ENCODE assay signal across 16 mouse cellular contexts in the genomic region with DNA sequence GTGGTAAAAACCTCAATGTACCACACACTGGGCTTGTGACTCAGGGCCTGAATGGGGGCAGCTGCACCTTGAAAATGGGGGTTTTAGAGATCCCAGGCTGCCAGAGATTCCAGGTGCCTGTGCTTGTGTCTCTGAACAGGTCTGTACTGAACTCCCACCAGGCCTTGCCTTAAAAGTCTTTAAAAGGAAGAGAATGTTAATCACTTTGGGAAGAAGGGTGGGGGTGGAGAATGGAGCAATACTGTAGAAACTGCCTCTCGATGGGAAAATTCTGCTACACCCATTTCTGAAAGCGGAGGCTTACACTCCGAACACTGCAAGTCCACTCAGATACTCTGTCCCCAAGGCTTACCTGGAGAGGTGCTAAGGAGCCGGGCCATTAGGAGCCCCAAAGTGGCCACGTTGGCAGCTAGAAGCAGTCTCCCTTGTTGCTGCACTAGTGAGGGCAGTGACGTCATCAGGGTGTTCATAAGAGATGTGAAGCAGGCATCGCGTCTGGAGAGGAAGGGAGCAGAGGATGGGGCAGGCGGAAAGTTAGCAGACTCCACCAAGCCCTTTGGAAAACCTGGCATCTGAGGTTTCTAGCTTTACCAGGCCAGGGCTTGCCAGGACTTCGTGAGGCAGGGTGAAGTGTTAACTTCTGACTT. TPM values are rescaled to one million over a fixed set of nuclear protein-coding genes. Genes with fewer than 3 reads are reported as not detected.
"Had no signal": no experiment of that assay in that cellular context is flagged by ENCODE, and none has a peak within 500 bp of the region (broad histone marks: within the 10 kb centered on the region; RNA-seq: fewer than 3 reads in every experiment).

No protein-coding gene starts in this region.

- H3K27me3 ChIP-seq: intestine, embryonic 15.5 days; limb, embryonic 13.5 days; liver, embryonic 15.5 days; stomach, embryonic 15.5 days had no signal

- H3K9me3 ChIP-seq: intestine, embryonic 15.5 days; kidney, embryonic 15.5 days; limb, embryonic 13.5 days; liver, embryonic 15.5 days; midbrain, embryonic 13.5 days; stomach, embryonic 15.5 days had no signal

- H3K9ac ChIP-seq: intestine, embryonic 15.5 days; kidney, embryonic 15.5 days; limb, embryonic 13.5 days; liver, embryonic 15.5 days; midbrain, embryonic 13.5 days; stomach, embryonic 15.5 days had no signal

- H3K4me2 ChIP-seq: intestine, embryonic 15.5 days; kidney, embryonic 15.5 days; limb, embryonic 13.5 days; liver, embryonic 15.5 days; midbrain, embryonic 13.5 days; stomach, embryonic 15.5 days had no signal

- H3K4me3 ChIP-seq: intestine, embryonic 15.5 days; kidney, embryonic 15.5 days; limb, embryonic 13.5 days; liver, embryonic 15.5 days; midbrain, embryonic 13.5 days; stomach, embryonic 15.5 days had no signal

- H3K27ac ChIP-seq: intestine, embryonic 15.5 days; kidney, embryonic 15.5 days; limb, embryonic 13.5 days; liver, embryonic 15.5 days; midbrain, embryonic 13.5 days; stomach, embryonic 15.5 days had no signal

- ATAC-seq: intestine, embryonic 15.5 days; lung, postnatal 0 days had no signal

RNA-seq across cellular contexts. Expression of a gene that starts 10.3 kb away (rescaled TPM):
- total RNA-seq: left cerebral cortex, adult 18-20 months; left cerebral cortex, postnatal 10 days; liver, adult 2 months; megakaryocyte progenitor cell, adult 5-6 weeks; midbrain, postnatal 0 days had no signal
- polyA plus RNA-seq: intestine, embryonic 15.5 days; kidney, adult 2 months; kidney, embryonic 15.5 days; large intestine, adult 2 months; liver, adult 2 months; liver, embryonic 15.5 days; lung, postnatal 0 days; neural tube, embryonic 14.5 days; stomach, embryonic 15.5 days; urinary bladder, adult 2 months had no signal
